Mouse (Mus musculus): ENCODE data around the gene Tchh.
"Not testable (repeated sequence)": the region's sequence is repeated elsewhere in the genome, so short reads cannot be mapped to it uniquely, and the experiment has no call there.

Gene Tchh

GRCm38 (mm10) chr3:93493992-93494391 is 51.9 kb downstream of the Tchh start:
- peak in 1 of 2 experiments; percentile 25 for DNase-seq (ENCODE audit: low spot score in 2 of 2)

DNA sequence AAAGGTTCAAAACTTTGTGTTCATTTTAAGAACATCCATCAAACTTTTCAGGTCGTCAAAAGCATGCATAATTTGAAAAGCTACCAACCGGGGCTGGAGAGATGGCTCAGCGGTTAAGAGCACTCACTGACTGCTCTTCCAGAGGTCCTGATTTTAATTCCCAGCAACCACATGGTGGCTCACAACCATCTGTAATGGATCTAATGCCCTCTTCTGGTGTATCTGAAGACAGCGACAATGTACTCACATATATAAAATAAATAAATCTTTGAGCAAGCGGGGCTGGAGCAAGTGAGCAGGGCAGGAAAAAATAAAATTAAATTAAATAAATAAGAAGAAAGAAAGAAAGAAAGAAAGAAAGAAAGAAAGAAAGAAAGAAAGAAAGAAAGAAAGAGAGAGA is 52.6 kb downstream of the Tchh start:
- DNase-seq (ENCODE audit: low spot score in 2 of 2) = not testable (repeated sequence)

- no peak for DNase-seq (ENCODE audit: low spot score in 2 of 2)
These were observed 55.0 kb downstream of the Tchh start for GRCm38 (mm10) chr3:93497131-93497530.

Measured in urinary bladder, postnatal 36 days (tissue).